Mouse (Mus musculus) small intestine, adult 2 months (tissue): ENCODE data around the gene Pnpla2.

Experiments used
- CTCF ChIP-seq: fragments of 200-500 bp; IDR thresholded peaks from 2 replicates; pipeline ENCODE4 v1.5.1; 2012; ENCODE audit warnings: low read depth, mild to moderate bottlenecking, control low read depth, inconsistent platforms, low read length, moderate library complexity, mixed read lengths; ENCODE audit not compliant: insufficient replicate concordance, insufficient read length; ENCODE audit errors: extremely low read depth
- POLR2A ChIP-seq: fragments of 200-500 bp; IDR thresholded peaks from 2 replicates; pipeline ENCODE4 v1.6.1; 2012; ENCODE audit warnings: low read depth, mild to moderate bottlenecking, control low read depth, inconsistent platforms, low read length, moderate library complexity

- TF ChIP-seq POLR2A (no peak), CTCF (no peak)
Measured at GRCm38 (mm10) chr7:141495940-141496339, 40.9 kb downstream of the Pnpla2 start.
